Comparison of ENCODE assay signal across 12 mouse cellular contexts in genomic region chr5:129416425-129416824, GRCm38 (mm10).
DNase-seq lines count a peak whose midpoint lies in the region; ATAC-seq lines count a peak whose summit lies in the region.
"Had no signal": no experiment of that assay in that cellular context is flagged by ENCODE, and none has a peak within 500 bp of the region (broad histone marks: within the 10 kb centered on the region; RNA-seq: fewer than 3 reads in every experiment).

No protein-coding gene starts in this region.

- no peak overlapping the region for H3K4me2 ChIP-seq in hindbrain, embryonic 14.5 days (replicated peaks)
- H3K4me2 ChIP-seq: embryonic facial prominence, embryonic 15.5 days; liver, embryonic 12.5 days; neural tube, embryonic 13.5 days had no signal

- WGBS in hindbrain, embryonic 14.5 days: 9% methylated on average over 3 of the region's 3 CpGs

- no peak overlapping the region for H3K9ac ChIP-seq in hindbrain, embryonic 14.5 days
- H3K9ac ChIP-seq: embryonic facial prominence, embryonic 15.5 days; liver, embryonic 12.5 days; neural tube, embryonic 13.5 days had no signal

- no peaks in the 10 kb centered on the region for H3K9me3 ChIP-seq in hindbrain, embryonic 14.5 days (ENCODE audit: control insufficient read depth, low read length)
- H3K9me3 ChIP-seq: embryonic facial prominence, embryonic 15.5 days; liver, embryonic 12.5 days; neural tube, embryonic 13.5 days had no signal

- no peak overlapping the region for H3K4me3 ChIP-seq in hindbrain, embryonic 14.5 days (replicated peaks; ENCODE audit: low read length)
- H3K4me3 ChIP-seq: embryonic facial prominence, embryonic 15.5 days; liver, embryonic 12.5 days; neural tube, embryonic 13.5 days had no signal

- H3K4me1 ChIP-seq in hindbrain, embryonic 14.5 days (replicated peaks; ENCODE audit: control insufficient read depth, insufficient read depth, low read length): 0 out of 2 replicates have a peak, but pooled peaks cover 4% of the 10 kb centered on the region
- H3K4me1 ChIP-seq: liver, embryonic 12.5 days had no signal

- ATAC-seq in hindbrain, embryonic 14.5 days (ENCODE audit: low FRiP score): no peak
- ATAC-seq: liver, embryonic 12.5 days had no signal

- no peak overlapping the region for H3K27ac ChIP-seq in hindbrain, embryonic 14.5 days
- H3K27ac ChIP-seq: liver, embryonic 12.5 days; neural tube, embryonic 13.5 days had no signal

- H3K36me3 ChIP-seq in hindbrain, embryonic 14.5 days (replicated peaks; ENCODE audit: control insufficient read depth, insufficient read depth): no peaks in the 10 kb centered on the region
- H3K36me3 ChIP-seq: embryonic facial prominence, embryonic 15.5 days; liver, embryonic 12.5 days; neural tube, embryonic 13.5 days had no signal

- peak; percentile 40 for DNase-seq in kidney, adult 9 months
- DNase-seq in kidney, adult 18-20 months: no peak
- DNase-seq in MN1 (ENCODE audit: low spot score): peak; percentile 60
- DNase-seq in cerebellum, adult 8-10 months: peak; percentile 55
- DNase-seq in kidney, postnatal 14 days: peak; percentile 36
- DNase-seq in hindbrain, embryonic 14.5 days (ENCODE audit: low spot score): no peak
- DNase-seq in thymus, postnatal 14 days: no peak
- no peak for DNase-seq in urinary bladder, postnatal 36 days (ENCODE audit: low spot score in 2 of 2)
- DNase-seq: heart, postnatal 4 days had no signal

- no peaks in the 10 kb centered on the region for H3K27me3 ChIP-seq in hindbrain, embryonic 14.5 days (ENCODE audit: control insufficient read depth, insufficient read depth, low read length)
- H3K27me3 ChIP-seq: embryonic facial prominence, embryonic 15.5 days; liver, embryonic 12.5 days; neural tube, embryonic 13.5 days had no signal

Comparison
In these comparisons a context has a peak if more than half of its experiments do, and no peak if none do; other contexts are left out.
1. DNase-seq: peak in kidney, adult 9 months (single experiment), MN1 (single experiment), cerebellum, adult 8-10 months (single experiment) and kidney, postnatal 14 days (single experiment); none in kidney, adult 18-20 months (single experiment), hindbrain, embryonic 14.5 days (single experiment), thymus, postnatal 14 days (single experiment) and urinary bladder, postnatal 36 days (0 of 2).